Mouse (Mus musculus) bone marrow macrophage, adult 2 months (primary cell): ENCODE data around the gene Itga9.

Experiments
- CTCF ChIP-seq: IDR thresholded peaks from 2 replicates; pipeline ENCODE4 v1.5.1; 2012; ENCODE audit warnings: low read depth, mild to moderate bottlenecking, low read length, moderate library complexity
- POLR2A ChIP-seq: IDR thresholded peaks from 2 replicates; pipeline ENCODE4 v1.6.1; 2012; ENCODE audit warnings: mild to moderate bottlenecking, low read depth, low read length, borderline replicate concordance

- TF ChIP-seq POLR2A (no peak), CTCF (no peak)
These were observed 170.5 kb downstream of the Itga9 start for GRCm38 (mm10) chr9:118776880-118777438.
